Mouse (Mus musculus) small intestine, adult 2 months (tissue): ENCODE results near the gene Smarce1.

ENCODE experiments used
- CTCF ChIP-seq: fragments of 200-500 bp; IDR thresholded peaks from 2 replicates; pipeline ENCODE4 v1.5.1; 2012; ENCODE audit warnings: low read depth, mild to moderate bottlenecking, control low read depth, inconsistent platforms, low read length, moderate library complexity, mixed read lengths; ENCODE audit not compliant: insufficient replicate concordance, insufficient read length; ENCODE audit errors: extremely low read depth
- POLR2A ChIP-seq: fragments of 200-500 bp; IDR thresholded peaks from 2 replicates; pipeline ENCODE4 v1.6.1; 2012; ENCODE audit warnings: low read depth, mild to moderate bottlenecking, control low read depth, inconsistent platforms, low read length, moderate library complexity

- no peak for TF ChIP-seq CTCF
- TF ChIP-seq POLR2A, result no peak
Measured at GRCm38 (mm10) chr11:99169438-99169837, 61.4 kb downstream of the Smarce1 start.
